Mouse (Mus musculus) neural tube, embryonic 15.5 days (tissue): ENCODE results near the gene Slc16a9. TPM values are rescaled to one million over a fixed set of nuclear protein-coding genes. Genes with fewer than 3 reads are reported as not detected.
"Not testable (repeated sequence)": the region's sequence is repeated elsewhere in the genome, so short reads cannot be mapped to it uniquely, and the experiment has no call there.

Experiments used
- ATAC-seq: fragments of 200-750 bp; cut with Nextera tagmentation; 2 replicates; pipeline ENCODE4 v1.8.0; 2017; ENCODE audit warnings: mild to moderate bottlenecking, moderate TSS enrichment, moderate library complexity; ENCODE audit not compliant: low FRiP score
- H3K27ac ChIP-seq: fragments of 300-500 bp; sonication (generic); replicated peaks from 2 replicates; pipeline ENCODE4 v1.5.1; 2015; ENCODE audit warnings: mild to moderate bottlenecking, inconsistent platforms
- H3K27me3 ChIP-seq: fragments of 300-500 bp; sonication (generic); replicated peaks from 2 replicates; pipeline ENCODE4 v1.6.1; 2015; ENCODE audit warnings: inconsistent platforms
- H3K36me3 ChIP-seq: fragments of 300-500 bp; sonication (generic); 2 replicates; pipeline ENCODE4 v1.6.1; 2015; ENCODE audit warnings: inconsistent platforms
- H3K4me1 ChIP-seq: fragments of 300-500 bp; sonication (generic); 2 replicates; pipeline ENCODE4 v1.6.1; 2015; ENCODE audit warnings: inconsistent platforms
- H3K4me2 ChIP-seq: fragments of 300-500 bp; sonication (generic); 2 replicates; pipeline ENCODE4 v1.6.1; 2015; ENCODE audit warnings: inconsistent platforms, mild to moderate bottlenecking, moderate library complexity
- H3K4me3 ChIP-seq: fragments of 300-500 bp; sonication (generic); replicated peaks from 2 replicates; pipeline ENCODE4 v1.5.1; 2015; ENCODE audit warnings: mild to moderate bottlenecking, inconsistent platforms
- H3K9ac ChIP-seq: fragments of 300-500 bp; sonication (generic); replicated peaks from 2 replicates; pipeline ENCODE4 v1.6.1; 2015; ENCODE audit warnings: mild to moderate bottlenecking, inconsistent platforms
- H3K9me3 ChIP-seq: fragments of 300-500 bp; sonication (generic); replicated peaks from 2 replicates; pipeline ENCODE4 v1.6.1; 2016; ENCODE audit warnings: inconsistent platforms
- WGBS: fragments of 180-500 bp; shearing (Covaris S2); methylation state at CpG from one replicate; pipeline ENCODE4 v1.1.7; 2015; ENCODE audit warnings: mixed read lengths; 5-methylcytosine and 5-hydroxymethylcytosine counted together
- polyA plus RNA-seq: library from polyadenylated mRNA; unstranded; fragments of >200 nt; fragmentation: Nextera tagmentation; extraction: Ambion mirVana; gene quantifications from 2 replicates; pipeline ENCODE4 v1.2.1, GENCODE M21; 2015

The Slc16a9 gene
- polyA plus RNA-seq, 1 experiment from 2014 or later = 1.8 TPM

DNA sequence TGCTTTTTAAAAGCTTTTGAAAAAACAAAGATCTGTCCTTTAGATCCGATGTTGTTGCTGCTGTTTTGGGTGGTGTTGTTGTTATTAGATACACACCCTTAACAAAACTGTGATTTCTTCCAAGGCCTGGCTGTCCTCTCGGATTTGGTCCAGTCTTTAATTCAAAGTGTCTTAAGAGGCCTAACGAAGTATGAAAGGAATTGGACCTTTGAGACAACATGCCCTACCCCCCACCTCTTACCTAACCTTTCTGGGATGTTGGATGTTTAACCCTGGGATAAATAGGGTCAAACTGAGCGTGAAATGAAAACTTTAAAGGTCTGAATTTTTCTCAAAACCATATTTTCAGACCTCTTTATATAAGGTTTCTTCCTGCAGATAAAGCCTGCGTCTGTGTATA, 23.9 kb upstream of the Slc16a9 start:
- no peak overlapping the region for H3K4me2 ChIP-seq
- H3K27ac ChIP-seq = no peak overlapping the region
- no peaks in the 10 kb centered on the region for H3K4me1 ChIP-seq
- no peak overlapping the region for H3K4me3 ChIP-seq
- H3K9me3 ChIP-seq = no peaks in the 10 kb centered on the region
- no peak overlapping the region for H3K9ac ChIP-seq
- H3K27me3 ChIP-seq = no peaks in the 10 kb centered on the region
- no peaks in the 10 kb centered on the region for H3K36me3 ChIP-seq
- ATAC-seq = no peak
- 62% methylated on average over 5 of the region's 5 CpGs for WGBS

DNA sequence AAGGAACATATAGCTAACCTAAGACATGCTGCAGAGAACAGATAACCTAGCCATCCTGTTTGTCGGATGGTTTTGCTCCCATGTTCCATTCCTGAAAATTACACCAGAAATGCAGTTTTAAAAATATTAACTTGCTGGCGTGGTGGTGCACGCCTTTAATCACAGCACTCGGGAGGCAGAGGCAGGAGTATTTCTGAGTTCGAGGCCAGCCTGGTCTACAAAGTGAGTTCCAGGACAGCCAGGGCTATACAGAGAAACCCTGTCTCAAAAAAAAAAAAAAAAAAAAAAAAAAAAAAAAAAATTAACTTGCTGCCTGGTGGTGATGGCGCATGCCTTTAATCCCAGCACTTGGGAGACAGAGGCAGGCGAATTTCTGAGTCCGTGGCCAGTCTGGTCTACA, 22.7 kb upstream of the Slc16a9 start:
- not testable (repeated sequence) for H3K27ac ChIP-seq, H3K9ac ChIP-seq, H3K27me3 ChIP-seq, H3K9me3 ChIP-seq, H3K36me3 ChIP-seq, H3K4me3 ChIP-seq, H3K4me1 ChIP-seq, H3K4me2 ChIP-seq, ATAC-seq
- WGBS = 94% methylated on average over 8 of the region's 8 CpGs

DNA sequence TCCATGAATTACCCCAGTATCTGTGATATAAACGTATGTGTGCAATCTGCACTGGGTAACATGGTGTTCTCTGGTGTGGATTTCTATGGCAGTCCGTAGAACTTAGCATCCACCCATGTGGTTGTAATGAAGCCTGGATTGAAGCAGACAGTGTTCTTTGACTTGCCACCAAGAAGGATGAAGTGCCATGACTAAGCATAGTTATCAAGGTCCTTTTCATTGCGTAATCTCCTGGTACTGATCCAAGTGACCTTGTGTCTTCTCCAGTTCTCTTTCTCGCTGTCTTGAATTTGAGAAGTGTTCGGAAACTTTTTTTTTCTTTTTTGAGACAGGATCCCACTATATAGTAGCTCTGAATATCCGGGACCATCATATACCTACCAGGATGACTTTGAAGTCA, 20.3 kb upstream of the Slc16a9 start:
- Histone ChIP-seq H3K9ac (no peak overlapping the region), H3K36me3 (no peaks in the 10 kb centered on the region), H3K9me3 (no peaks in the 10 kb centered on the region), H3K4me1 (no peaks in the 10 kb centered on the region), H3K27me3 (no peaks in the 10 kb centered on the region), H3K27ac (no peak overlapping the region), H3K4me3 (no peak overlapping the region), H3K4me2 (no peak overlapping the region)
- ATAC-seq = no peak
- WGBS = 93% methylated on average over 6 of the region's 6 CpGs

DNA sequence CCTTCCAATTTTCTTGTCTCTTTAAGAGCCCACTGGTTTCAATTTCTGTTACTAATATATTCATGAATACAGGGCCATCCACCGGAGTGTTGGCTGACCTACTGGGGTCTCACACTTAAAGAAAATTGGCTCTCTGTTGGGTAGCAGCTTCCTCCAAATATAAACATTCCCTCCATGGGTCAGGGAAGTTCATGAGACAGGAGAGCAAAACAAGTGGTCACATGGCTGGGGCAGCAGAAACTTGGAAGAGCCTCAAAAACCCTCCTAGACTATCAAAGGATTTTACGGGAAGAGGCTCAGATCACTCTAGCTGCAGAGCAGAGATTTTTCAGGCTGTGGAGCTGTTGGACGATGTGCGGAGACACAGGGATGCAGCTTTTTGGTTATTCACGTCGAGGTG, 19.1 kb upstream of the Slc16a9 start:
- Histone ChIP-seq H3K4me2 (no peak overlapping the region), H3K27me3 (no peaks in the 10 kb centered on the region), H3K4me1 (no peaks in the 10 kb centered on the region), H3K36me3 (no peaks in the 10 kb centered on the region), H3K27ac (no peak overlapping the region), H3K9ac (no peak overlapping the region), H3K9me3 (no peaks in the 10 kb centered on the region), H3K4me3 (no peak overlapping the region)
- ATAC-seq = no peak
- WGBS = 78% methylated on average over 6 of the region's 6 CpGs

DNA sequence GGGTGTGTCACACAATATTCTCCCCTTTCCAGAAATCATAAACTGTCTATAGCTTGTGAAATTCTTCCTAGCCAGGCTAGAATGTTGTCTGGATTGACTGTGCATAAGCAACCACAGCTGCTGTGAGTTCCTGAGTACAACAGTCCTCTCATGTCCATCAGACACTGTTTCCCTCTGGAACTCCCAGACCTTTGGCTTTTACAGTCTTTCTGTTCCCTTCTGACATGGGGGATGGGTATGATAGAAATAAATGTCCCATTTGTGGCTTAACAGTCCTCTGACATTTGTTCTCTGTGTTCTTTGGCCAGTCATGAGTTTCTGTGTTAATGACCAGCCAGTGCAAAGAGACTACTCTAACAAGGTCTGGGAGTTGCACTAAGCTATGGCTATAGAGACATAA, 18.3 kb upstream of the Slc16a9 start:
- H3K4me1 ChIP-seq = no peaks in the 10 kb centered on the region
- H3K4me2 ChIP-seq = no peak overlapping the region
- H3K9me3 ChIP-seq = no peaks in the 10 kb centered on the region
- H3K27ac ChIP-seq = no peak overlapping the region
- no peaks in the 10 kb centered on the region for H3K27me3 ChIP-seq
- ATAC-seq = no peak
- no peaks in the 10 kb centered on the region for H3K36me3 ChIP-seq
- H3K4me3 ChIP-seq = no peak overlapping the region
- H3K9ac ChIP-seq = no peak overlapping the region

GRCm38 (mm10) chr10:70230352-70230751, 14.5 kb upstream of the Slc16a9 start:
- 89% methylated on average over 6 of the region's 6 CpGs for WGBS
- no peak overlapping the region for H3K9ac ChIP-seq
- H3K36me3 ChIP-seq = no peaks in the 10 kb centered on the region
- no peak overlapping the region for H3K4me3 ChIP-seq
- no peaks in the 10 kb centered on the region for H3K27me3 ChIP-seq
- H3K27ac ChIP-seq = no peak overlapping the region
- no peaks in the 10 kb centered on the region for H3K4me1 ChIP-seq
- no peaks in the 10 kb centered on the region for H3K9me3 ChIP-seq
- no peak for ATAC-seq
- no peak overlapping the region for H3K4me2 ChIP-seq

- Histone ChIP-seq H3K9ac (no peak overlapping the region), H3K9me3 (no peaks in the 10 kb centered on the region), H3K4me2 (no peak overlapping the region), H3K36me3 (no peaks in the 10 kb centered on the region), H3K27ac (no peak overlapping the region), H3K4me1 (no peaks in the 10 kb centered on the region), H3K27me3 (no peaks in the 10 kb centered on the region), H3K4me3 (no peak overlapping the region)
- WGBS = 73% methylated on average over 2 of the region's 2 CpGs
- ATAC-seq = no peak
Measured at GRCm38 (mm10) chr10:70237936-70238335, 7.0 kb upstream of the Slc16a9 start.

DNA sequence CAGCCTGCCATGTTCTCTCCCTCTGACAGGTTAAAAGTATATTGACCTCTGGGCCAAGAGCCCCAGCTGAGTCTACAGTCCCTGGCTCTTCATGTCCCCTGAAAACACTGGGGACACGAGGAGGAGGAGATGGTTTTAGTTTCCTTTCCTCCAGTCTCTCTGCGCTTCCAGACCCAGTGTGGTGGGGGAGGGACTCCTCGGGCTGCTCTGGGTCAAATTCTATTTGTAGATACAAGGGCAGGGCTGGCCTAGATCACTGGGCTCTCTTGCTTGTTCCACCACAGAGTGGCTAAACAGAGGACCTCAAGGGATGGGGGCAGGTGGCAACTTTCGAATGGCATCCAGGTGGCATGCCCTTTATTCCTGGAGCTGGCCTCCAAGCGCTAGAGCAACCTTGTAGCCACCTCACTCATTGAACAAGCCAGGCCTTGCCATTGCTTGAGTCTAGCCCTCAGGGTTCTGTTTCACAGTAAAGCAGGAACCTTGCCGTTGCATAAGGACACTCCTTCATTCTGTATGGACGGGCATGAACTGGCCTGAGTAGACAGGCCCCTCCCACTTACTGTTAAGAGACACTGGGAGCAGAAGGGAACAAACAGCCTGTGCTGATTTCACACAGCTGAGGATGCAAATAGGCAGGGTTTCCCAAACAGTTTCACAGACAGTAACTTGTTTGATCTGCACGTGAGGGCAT, 2.0 kb upstream of the Slc16a9 start:
- Histone ChIP-seq H3K4me3 (no peak overlapping the region), H3K27ac (no peak overlapping the region), H3K4me1 (peaks cover 18% of the 10 kb centered on the region), H3K4me2 (no peak overlapping the region), H3K36me3 (no peaks in the 10 kb centered on the region), H3K27me3 (peaks cover 24% of the 10 kb centered on the region), H3K9me3 (no peaks in the 10 kb centered on the region), H3K9ac (no peak overlapping the region)
- no peak for ATAC-seq
- 59% methylated on average over 8 of the region's 8 CpGs for WGBS

DNA sequence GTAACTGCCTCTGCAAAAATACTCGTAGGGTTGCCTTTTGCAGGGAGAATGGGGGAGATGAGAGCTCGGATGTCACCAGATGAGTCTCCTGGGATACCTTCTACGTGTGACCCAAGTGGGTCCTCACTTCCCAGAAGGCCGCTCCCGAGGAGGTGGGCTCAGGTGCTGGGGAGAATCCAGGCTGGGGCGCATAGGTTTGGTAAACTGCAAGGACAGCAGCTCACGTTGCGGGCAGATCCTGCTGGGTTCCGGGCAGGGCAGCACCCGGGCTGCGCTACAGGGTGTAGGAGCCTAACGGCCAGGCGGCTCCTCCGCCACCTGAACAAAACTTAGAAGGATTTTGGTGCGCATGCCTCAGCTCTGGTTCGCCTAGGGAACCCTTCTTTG, 652 bp downstream of the Slc16a9 start:
- Histone ChIP-seq H3K9ac (peak overlapping the region; percentile 66), H3K9me3 (no peaks in the 10 kb centered on the region), H3K27me3 (peaks cover 26% of the 10 kb centered on the region), H3K4me2 (peak overlapping the region; percentile 89), H3K4me3 (peak overlapping the region; percentile 59), H3K27ac (no peak overlapping the region), H3K4me1 (peaks cover 18% of the 10 kb centered on the region), H3K36me3 (no peaks in the 10 kb centered on the region)
- peak; percentile 52; the same call in 1 of the 2 replicates for ATAC-seq
- 2% methylated on average over 16 of the region's 16 CpGs for WGBS

DNA sequence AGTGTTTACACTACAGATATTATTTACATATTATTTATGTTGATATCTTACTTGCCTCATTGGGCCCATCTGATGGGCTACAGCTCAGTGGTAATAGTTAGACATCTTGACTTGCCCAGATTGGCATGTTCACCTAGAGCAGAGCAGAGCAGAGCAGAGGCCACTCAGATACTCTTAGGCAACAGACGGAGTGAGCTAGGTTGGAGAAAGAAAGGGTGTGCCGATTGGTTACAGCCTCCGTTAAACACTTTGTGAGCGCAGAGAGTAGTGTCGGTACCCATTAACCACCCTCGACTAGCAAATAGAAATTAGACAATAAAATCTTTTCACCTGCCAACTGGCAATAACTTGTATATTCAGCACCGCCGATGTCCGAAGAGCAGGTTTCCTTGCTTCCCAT, 1.2 kb downstream of the Slc16a9 start:
- peak overlapping the region; percentile 89 for H3K4me2 ChIP-seq
- no peak for ATAC-seq
- peak overlapping the region; percentile 59 for H3K4me3 ChIP-seq
- H3K9ac ChIP-seq = no peak overlapping the region
- WGBS = 22% methylated on average over 9 of the region's 9 CpGs
- H3K27ac ChIP-seq = no peak overlapping the region
- peaks cover 18% of the 10 kb centered on the region for H3K4me1 ChIP-seq
- H3K27me3 ChIP-seq = peaks cover 26% of the 10 kb centered on the region
- H3K36me3 ChIP-seq = no peaks in the 10 kb centered on the region
- no peaks in the 10 kb centered on the region for H3K9me3 ChIP-seq

DNA sequence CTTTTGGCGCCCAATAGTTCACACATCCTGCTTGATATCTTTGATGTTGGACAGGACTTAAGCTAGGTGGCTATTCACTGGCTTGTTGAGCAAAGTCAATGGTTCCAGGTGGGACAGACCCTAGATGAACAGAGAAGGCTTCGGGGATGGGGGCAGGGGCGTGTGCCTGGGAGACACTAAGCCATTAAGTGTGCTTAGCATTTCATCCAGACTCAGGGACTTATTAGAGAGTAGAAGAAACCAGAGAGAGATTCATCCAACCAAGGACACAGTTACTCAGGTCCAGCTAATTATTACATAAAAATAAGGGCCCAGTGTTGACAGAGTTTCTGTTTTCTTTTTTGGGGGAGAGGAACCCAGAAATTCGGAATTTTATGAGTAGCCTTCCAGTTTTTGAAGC, 5.5 kb downstream of the Slc16a9 start:
- no peak for ATAC-seq
- H3K27me3 ChIP-seq = peaks cover 14% of the 10 kb centered on the region
- no peak overlapping the region for H3K4me2 ChIP-seq
- H3K4me3 ChIP-seq = no peak overlapping the region
- no peak overlapping the region for H3K27ac ChIP-seq
- H3K9me3 ChIP-seq = no peaks in the 10 kb centered on the region
- H3K36me3 ChIP-seq = no peaks in the 10 kb centered on the region
- no peak overlapping the region for H3K9ac ChIP-seq
- peaks cover 10% of the 10 kb centered on the region for H3K4me1 ChIP-seq
- WGBS = 80% methylated on average over 4 of the region's 4 CpGs

GRCm38 (mm10) chr10:70250766-70251165, 5.9 kb downstream of the Slc16a9 start:
- Histone ChIP-seq H3K27me3 (peaks cover 14% of the 10 kb centered on the region), H3K9ac (no peak overlapping the region), H3K9me3 (no peaks in the 10 kb centered on the region), H3K27ac (no peak overlapping the region), H3K4me1 (peaks cover 6% of the 10 kb centered on the region), H3K4me2 (no peak overlapping the region), H3K36me3 (no peaks in the 10 kb centered on the region), H3K4me3 (no peak overlapping the region)
- WGBS = 89% methylated on average over 6 of the region's 6 CpGs
- ATAC-seq = no peak

DNA sequence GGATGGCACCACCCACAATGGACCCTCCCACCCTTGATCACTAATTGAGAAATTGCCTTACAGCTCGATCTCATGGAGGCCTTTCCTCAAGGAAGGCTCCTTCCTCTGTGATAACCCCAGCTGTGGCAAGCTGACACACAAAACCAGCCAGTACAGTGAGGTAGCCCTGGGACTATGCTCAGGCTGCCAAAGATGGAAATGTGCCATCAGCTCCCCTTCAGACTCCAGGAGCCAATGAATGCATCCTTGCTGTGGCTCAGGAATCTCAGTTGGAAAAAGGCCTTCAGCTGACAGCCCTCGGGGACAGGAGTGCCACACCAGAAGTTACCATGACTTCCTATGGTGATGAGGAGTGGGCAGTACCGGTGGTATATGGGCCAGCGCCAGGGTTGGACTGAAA, 9.8 kb downstream of the Slc16a9 start:
- H3K27me3 ChIP-seq = no peaks in the 10 kb centered on the region
- no peak overlapping the region for H3K4me2 ChIP-seq
- no peak for ATAC-seq
- no peaks in the 10 kb centered on the region for H3K4me1 ChIP-seq
- 61% methylated on average over 4 of the region's 4 CpGs for WGBS
- H3K4me3 ChIP-seq = no peak overlapping the region
- no peaks in the 10 kb centered on the region for H3K9me3 ChIP-seq
- no peak overlapping the region for H3K9ac ChIP-seq
- no peak overlapping the region for H3K27ac ChIP-seq
- H3K36me3 ChIP-seq = no peaks in the 10 kb centered on the region
